Mouse (Mus musculus): ENCODE results near the gene Ccdc62.

DNA sequence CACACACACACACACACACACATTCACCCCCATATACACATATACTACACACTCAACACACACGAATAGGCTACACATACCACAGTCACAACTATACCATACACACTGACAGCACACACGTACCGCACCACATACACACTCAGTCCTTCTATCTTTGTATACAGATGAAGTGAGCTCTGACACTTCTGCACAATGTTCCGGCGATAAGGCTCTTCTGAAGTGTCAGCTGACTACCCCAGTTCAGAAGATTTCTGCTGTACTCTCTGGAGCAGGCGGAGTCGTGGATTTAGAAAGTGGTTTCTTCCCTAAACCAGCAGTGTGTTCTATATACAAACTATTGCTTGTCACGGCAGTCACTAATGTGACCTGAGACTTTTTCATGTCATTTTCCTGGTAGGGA, 79.6 kb downstream of the Ccdc62 start:
- TF ChIP-seq E2F4 (IDR thresholded peaks at IDR 0.05; ENCODE audit: insufficient read depth) (no peak), POLR2A (IDR thresholded peaks at IDR 0.05; ENCODE audit: insufficient read length, low read depth) (no peak), MYOG (IDR thresholded peaks at IDR 0.05; ENCODE audit: control insufficient read depth in 1 of 3, insufficient read depth in 1 of 3, insufficient read length in 2 of 3, low read depth in 2 of 3) (no peak), POLR2AphosphoS2 (IDR thresholded peaks at IDR 0.05; ENCODE audit: insufficient read length, low read depth) (no peak), MYOD1 (IDR thresholded peaks at IDR 0.05; ENCODE audit: control insufficient read depth in 1 of 3, insufficient read length in 2 of 3, low read depth in 2 of 3) (no peak), TCF12 (IDR thresholded peaks at IDR 0.05; ENCODE audit: insufficient read depth, poor library complexity, severe bottlenecking) (no peak), TCF3 (IDR thresholded peaks at IDR 0.05; ENCODE audit: insufficient read length, low read depth) (no peak), MAX (IDR thresholded peaks at IDR 0.05; ENCODE audit: low read depth) (no peak), USF1 (IDR thresholded peaks at IDR 0.05; ENCODE audit: low read depth) (no peak)

All from myocyte (in vitro differentiated cells).